In the genomic region with DNA sequence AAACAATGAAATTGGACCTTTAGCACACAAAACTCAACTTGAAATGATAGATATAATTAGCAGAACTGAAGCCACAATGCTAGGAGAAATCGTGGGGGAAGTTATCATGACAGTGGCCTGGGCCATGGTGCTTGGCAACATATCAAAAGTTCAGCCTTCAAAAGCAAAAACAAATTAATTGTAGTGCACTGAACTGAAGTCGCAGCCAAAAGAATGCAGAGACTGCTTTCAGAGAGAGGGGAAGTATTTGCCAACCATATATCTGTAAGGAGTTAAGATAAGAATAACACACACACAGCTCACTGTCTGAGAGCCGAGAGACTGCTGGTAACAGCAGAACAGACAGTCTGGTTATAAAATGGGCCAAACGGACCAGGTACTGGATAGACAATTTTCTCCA, we compare ENCODE assay signal across 28 mouse cellular contexts. TPM values are rescaled to one million over a fixed set of nuclear protein-coding genes. Genes with fewer than 3 reads are reported as not detected.
DNase-seq lines count a peak whose midpoint lies in the region; ATAC-seq and TF ChIP-seq lines count a peak whose summit lies in the region.
"Had no signal": no experiment of that assay in that cellular context is flagged by ENCODE, and none has a peak within 500 bp of the region (broad histone marks: within the 10 kb centered on the region; RNA-seq: fewer than 3 reads in every experiment).

No protein-coding gene starts in this region.

- no peak overlapping the region for H3K4me2 ChIP-seq in heart, embryonic 12.5 days
- H3K4me2 ChIP-seq in kidney, postnatal 0 days (ENCODE audit: low read length) = no peak overlapping the region
- H3K4me2 ChIP-seq: embryonic facial prominence, embryonic 12.5 days; forebrain, embryonic 12.5 days; hindbrain, embryonic 13.5 days; limb, embryonic 15.5 days; midbrain, embryonic 11.5 days had no signal

- DNase-seq in adrenal gland, adult 2 months = peak; percentile 27
- DNase-seq in adrenal gland, postnatal 4 days (ENCODE audit: low spot score in 2 of 2) = no peak
- no peak for DNase-seq in heart, postnatal 4 days
- DNase-seq in kidney, postnatal 0 days (ENCODE audit: low spot score) = peak; percentile 36
- no peak for DNase-seq in kidney, adult 18-20 months
- DNase-seq in ovary, adult 18-20 months (ENCODE audit: low spot score) = peak; percentile 61
- no peak for DNase-seq in ovary, postnatal 36 days (ENCODE audit: low spot score)
- DNase-seq: cerebellum, adult 11-12 months; cerebellum, postnatal 10 days; gastrocnemius, adult 2 months; kidney, adult 2 months; kidney, postnatal 10 days; left cerebral cortex, postnatal 4 days; thymus, adult 2 months; thymus, postnatal 4 days had no signal

- TF ChIP-seq CTCF in kidney, postnatal 0 days (IDR thresholded peaks at IDR 0.05; ENCODE audit: low read depth) = no peak

- peak overlapping the region; percentile 55 for H3K27ac ChIP-seq in heart, embryonic 12.5 days (ENCODE audit: poor library complexity, severe bottlenecking)
- H3K27ac ChIP-seq in kidney, postnatal 0 days = no peak overlapping the region
- H3K27ac ChIP-seq: embryonic facial prominence, embryonic 12.5 days; forebrain, embryonic 12.5 days; gastrocnemius, adult 2 months; limb, embryonic 15.5 days; liver, embryonic 14.5 days; stomach, postnatal 0 days had no signal

- H3K36me3 ChIP-seq in heart, embryonic 12.5 days = no peaks in the 10 kb centered on the region
- H3K36me3 ChIP-seq in kidney, postnatal 0 days (ENCODE audit: insufficient read depth, low read length) = no peaks in the 10 kb centered on the region
- H3K36me3 ChIP-seq: embryonic facial prominence, embryonic 12.5 days; forebrain, embryonic 12.5 days; hindbrain, embryonic 13.5 days; limb, embryonic 15.5 days had no signal

- no peak overlapping the region for H3K9ac ChIP-seq in heart, embryonic 12.5 days
- H3K9ac ChIP-seq in kidney, postnatal 0 days (ENCODE audit: low read depth, low read length) = no peak overlapping the region
- H3K9ac ChIP-seq: embryonic facial prominence, embryonic 12.5 days; forebrain, embryonic 12.5 days; hindbrain, embryonic 13.5 days; limb, embryonic 15.5 days; liver, embryonic 14.5 days had no signal

- ATAC-seq in heart, embryonic 12.5 days (ENCODE audit: insufficient number of reproducible peaks, low FRiP score) = no peak
- no peak for ATAC-seq in kidney, postnatal 0 days (replicated peaks; ENCODE audit: low FRiP score, low read depth)
- ATAC-seq: CD4-positive, CD25-positive, alpha-beta regulatory T cell, adult 4 months; inflammation-experienced regulatory T-cells, adult 6 months had no signal

- H3K4me1 ChIP-seq in heart, embryonic 12.5 days (replicated peaks) = peaks cover 45% of the 10 kb centered on the region
- no peaks in the 10 kb centered on the region for H3K4me1 ChIP-seq in kidney, postnatal 0 days (replicated peaks; ENCODE audit: insufficient read depth, low read length)
- H3K4me1 ChIP-seq: embryonic facial prominence, embryonic 12.5 days; limb, embryonic 15.5 days had no signal

- H3K9me3 ChIP-seq in heart, embryonic 12.5 days (replicated peaks) = no peaks in the 10 kb centered on the region
- H3K9me3 ChIP-seq in kidney, postnatal 0 days (replicated peaks; ENCODE audit: low read length) = no peaks in the 10 kb centered on the region
- H3K9me3 ChIP-seq: embryonic facial prominence, embryonic 12.5 days; forebrain, embryonic 12.5 days; hindbrain, embryonic 13.5 days; limb, embryonic 15.5 days had no signal

- 8% methylated on average over 4 of the region's 4 CpGs for WGBS in heart, embryonic 12.5 days
- 42% methylated on average over 4 of the region's 4 CpGs for WGBS in kidney, postnatal 0 days

- 0 out of 2 replicates have a peak, but pooled peaks cover 4% of the 10 kb centered on the region for H3K27me3 ChIP-seq in heart, embryonic 12.5 days (replicated peaks)
- H3K27me3 ChIP-seq in kidney, postnatal 0 days (ENCODE audit: insufficient read depth, low read length) = no peaks in the 10 kb centered on the region
- H3K27me3 ChIP-seq: embryonic facial prominence, embryonic 12.5 days; forebrain, embryonic 12.5 days; hindbrain, embryonic 13.5 days; limb, embryonic 15.5 days had no signal

- no peak overlapping the region for H3K4me3 ChIP-seq in heart, embryonic 12.5 days
- H3K4me3 ChIP-seq in kidney, postnatal 0 days (replicated peaks; ENCODE audit: low read depth, low read length) = no peak overlapping the region
- H3K4me3 ChIP-seq: embryonic facial prominence, embryonic 12.5 days; erythroblast, embryonic 14.5 days; forebrain, embryonic 12.5 days; gastrocnemius, adult 2 months; hindbrain, embryonic 13.5 days; limb, embryonic 15.5 days had no signal

RNA-seq across cellular contexts. Expression of gene Col6a6, which starts 33.0 kb away (rescaled TPM):
- 1 to 10 TPM; 1.1 to 2.1 TPM for total RNA-seq in adrenal gland, adult 2 months (2021)
- 0.25 and 0.26 TPM in 2 replicates for polyA plus RNA-seq in adrenal gland, adult 2 months (2012; rRNA removed)
- total RNA-seq in adrenal gland, postnatal 4 days (2021) = 10 to 100 TPM; 14.2 to 15.5 TPM
- polyA plus RNA-seq in heart, embryonic 12.5 days (2016; fragmentation: Nextera tagmentation; extraction: Ambion mirVana) = 1.3 and 1.6 TPM in 2 replicates
- 10 to 100 TPM; 16.6 to 18.3 TPM for total RNA-seq in heart, postnatal 4 days (2021)
- 0.19 and 0.21 TPM in 2 replicates for polyA plus RNA-seq in kidney, postnatal 0 days (2015; fragmentation: Nextera tagmentation; extraction: Ambion mirVana)
- total RNA-seq: megakaryocyte progenitor cell, adult 5-6 weeks had no signal
- polyA plus RNA-seq: CD4-positive, CD25-positive, alpha-beta regulatory T cell, adult 4 months; small intestine, adult 2 months had no signal

Comparison
In these comparisons a context has a peak if more than half of its experiments do, and no peak if none do; other contexts are left out.
1. DNase-seq: peak in adrenal gland, adult 2 months (single experiment), kidney, postnatal 0 days (single experiment) and ovary, adult 18-20 months (single experiment); none in adrenal gland, postnatal 4 days (0 of 2), heart, postnatal 4 days (single experiment), kidney, adult 18-20 months (single experiment) and ovary, postnatal 36 days (single experiment).
2. RNA of gene Col6a6, which starts 33.0 kb away (total RNA-seq): 16.6 to 18.3 TPM in heart, postnatal 4 days and 14.2 to 15.5 TPM in adrenal gland, postnatal 4 days; 1.1 to 2.1 TPM in adrenal gland, adult 2 months; every median in the first group is over 4 times any median in the second.